Mouse (Mus musculus) heart, embryonic 11.5 days (tissue): Measurements from ENCODE around the gene Gda. TPM values are rescaled to one million over a fixed set of nuclear protein-coding genes. Genes with fewer than 3 reads are reported as not detected.

Experiments
- ATAC-seq: fragments of 200-750 bp; cut with Nextera tagmentation; replicated peaks from 2 replicates; pipeline ENCODE4 v1.8.0; 2017; ENCODE audit warnings: moderate library complexity; ENCODE audit not compliant: insufficient number of reproducible peaks, low FRiP score, low TSS enrichment
- H3K27ac ChIP-seq: fragments of 300-500 bp; sonication (generic); 2 replicates; pipeline ENCODE4 v1.5.1; 2014; ENCODE audit warnings: mild to moderate bottlenecking, low read depth, low read length
- H3K27me3 ChIP-seq: fragments of 300-500 bp; sonication (generic); 2 replicates; pipeline ENCODE4 v1.6.1; 2014; ENCODE audit warnings: mild to moderate bottlenecking, low read length, mixed read lengths; ENCODE audit not compliant: control insufficient read depth, insufficient read depth
- H3K36me3 ChIP-seq: fragments of 300-500 bp; sonication (generic); 2 replicates; pipeline ENCODE4 v1.6.1; 2014; ENCODE audit warnings: mild to moderate bottlenecking, low read length, moderate library complexity, mixed read lengths; ENCODE audit not compliant: control insufficient read depth, insufficient read depth
- H3K4me1 ChIP-seq: fragments of 300-500 bp; sonication (generic); 2 replicates; pipeline ENCODE4 v1.6.1; 2014; ENCODE audit warnings: low read length; ENCODE audit not compliant: control insufficient read depth, insufficient read depth
- H3K4me2 ChIP-seq: fragments of 300-500 bp; sonication (generic); 2 replicates; pipeline ENCODE4 v1.6.1; 2014; ENCODE audit warnings: mild to moderate bottlenecking, moderate library complexity
- H3K4me3 ChIP-seq: fragments of 300-500 bp; sonication (generic); 2 replicates; pipeline ENCODE4 v1.5.1; 2014; ENCODE audit warnings: low read depth, low read length
- H3K9ac ChIP-seq: fragments of 300-500 bp; sonication (generic); 2 replicates; pipeline ENCODE4 v1.6.1; 2014; ENCODE audit warnings: mild to moderate bottlenecking, low read depth, low read length, moderate library complexity
- H3K9me3 ChIP-seq: fragments of 300-500 bp; sonication (generic); replicated peaks from 2 replicates; pipeline ENCODE4 v1.6.1; 2016; ENCODE audit warnings: low read length; ENCODE audit not compliant: control insufficient read depth
- WGBS: fragments of 180-500 bp; shearing (Covaris S2); extraction: QIAGEN DNeasy Blood & Tissue Kit; methylation state at CpG from one replicate; pipeline ENCODE4 v1.1.7; 2014; ENCODE audit not compliant: insufficient replicate concordance; 5-methylcytosine and 5-hydroxymethylcytosine counted together
- polyA plus RNA-seq: library from polyadenylated mRNA; unstranded; fragments of >200 nt; fragmentation: Nextera tagmentation; extraction: Ambion mirVana; gene quantifications from 2 replicates; pipeline ENCODE4 v1.2.1, GENCODE M21; 2014

Gene Gda
- polyA plus RNA-seq, 1 experiment from 2014 or later, result not detected

DNA sequence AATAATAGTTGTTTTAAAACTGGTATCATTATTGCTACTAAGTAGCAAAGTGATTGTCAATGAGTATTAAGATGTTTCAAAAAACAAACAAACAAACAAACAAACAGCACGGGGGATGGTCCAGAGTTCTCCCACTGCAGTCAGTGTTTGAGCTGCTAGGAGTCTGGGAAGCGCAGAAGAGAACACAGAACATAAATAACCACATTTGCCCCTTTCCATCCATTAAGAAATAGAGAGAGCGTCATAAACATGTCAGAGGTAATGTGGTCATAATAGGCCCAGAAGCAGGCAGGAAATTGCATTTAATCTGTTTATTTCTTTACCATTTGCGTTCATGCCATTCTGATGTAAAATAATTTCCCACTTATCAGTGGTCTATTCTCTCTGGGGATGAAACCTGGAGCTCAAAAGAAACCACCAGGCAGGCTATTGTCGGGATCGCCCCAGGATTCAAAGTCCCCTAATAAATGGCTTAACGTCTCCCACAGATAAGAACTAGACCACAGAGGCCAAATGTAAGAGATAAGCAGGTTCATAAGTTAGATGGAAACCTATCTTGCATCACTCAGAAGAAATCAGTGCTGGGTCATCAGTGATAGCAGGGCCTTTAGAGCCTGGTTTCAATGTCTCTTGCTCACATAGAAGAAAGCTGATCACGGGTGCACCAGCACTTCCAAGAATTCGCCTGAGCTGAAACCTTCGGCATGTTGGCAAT is 20.7 kb upstream of the Gda start:
- 69% methylated on average over 10 of the region's 10 CpGs for WGBS
- Histone ChIP-seq H3K27me3 (no peaks in the 10 kb centered on the region), H3K9me3 (no peaks in the 10 kb centered on the region), H3K4me3 (no peak overlapping the region), H3K36me3 (no peaks in the 10 kb centered on the region), H3K27ac (no peak overlapping the region), H3K4me1 (no peaks in the 10 kb centered on the region), H3K9ac (no peak overlapping the region), H3K4me2 (no peak overlapping the region)
- ATAC-seq, result no peak

DNA sequence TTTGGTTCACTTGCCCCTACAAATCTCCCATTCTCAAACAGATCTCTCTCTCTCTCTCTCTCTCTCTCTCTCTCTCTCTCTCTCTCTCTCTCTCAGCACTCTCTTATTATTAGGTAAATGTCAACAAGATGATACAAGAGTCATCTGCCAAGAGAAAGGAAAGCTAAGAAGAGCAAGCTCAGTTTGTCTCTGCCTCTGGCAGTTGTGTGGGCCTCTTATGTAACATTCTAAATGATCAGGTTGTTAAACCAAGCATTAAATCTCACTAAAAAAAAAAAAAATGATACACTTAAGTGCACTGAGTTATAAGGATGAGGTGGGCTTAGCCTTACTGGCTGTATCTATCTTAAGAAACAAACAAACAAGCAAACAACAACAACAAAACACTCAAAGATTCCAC is 18.1 kb upstream of the Gda start:
- no peaks in the 10 kb centered on the region for H3K4me1 ChIP-seq
- H3K27me3 ChIP-seq, result no peaks in the 10 kb centered on the region
- H3K9ac ChIP-seq, result no peak overlapping the region
- no peak for ATAC-seq
- no peak overlapping the region for H3K27ac ChIP-seq
- no peak overlapping the region for H3K4me2 ChIP-seq
- H3K9me3 ChIP-seq, result no peaks in the 10 kb centered on the region
- no peaks in the 10 kb centered on the region for H3K36me3 ChIP-seq
- H3K4me3 ChIP-seq, result no peak overlapping the region

DNA sequence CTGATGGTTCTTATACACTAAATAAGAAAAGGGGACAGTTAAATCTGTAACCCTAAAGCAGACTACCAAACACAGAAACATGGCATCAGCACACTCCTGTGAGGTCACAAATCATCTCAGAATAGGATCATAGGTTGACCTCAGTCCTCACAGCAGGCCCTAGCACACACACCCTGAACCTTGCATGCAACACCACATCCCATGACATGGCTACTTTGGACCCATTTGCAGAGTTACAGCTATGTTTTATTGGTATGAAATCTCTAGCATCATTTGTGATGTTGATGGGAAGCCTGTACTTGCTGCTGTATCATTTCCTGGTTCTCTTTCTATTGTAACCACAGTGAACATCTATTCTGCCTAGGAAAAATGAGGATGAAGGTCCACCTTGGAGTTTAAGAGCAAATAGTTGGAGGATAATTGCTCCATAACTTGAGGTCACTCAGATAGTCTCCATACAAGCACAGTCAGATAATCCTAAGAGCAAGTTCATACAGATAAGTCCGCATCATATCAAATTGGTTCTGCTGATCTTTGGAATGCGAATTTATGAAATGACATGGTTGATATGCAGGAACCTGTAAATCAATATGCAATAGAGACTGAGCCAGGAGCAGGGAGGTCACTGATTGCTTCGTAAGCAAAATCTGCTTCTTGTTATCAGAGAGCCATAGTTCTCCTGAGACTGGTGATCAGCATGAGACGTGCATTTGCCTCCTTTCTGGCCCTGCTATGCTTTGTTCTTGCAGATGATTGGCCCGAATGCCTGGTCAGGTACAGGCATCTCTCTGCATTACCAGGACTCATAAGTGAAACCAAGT is 14.1 kb upstream of the Gda start:
- Histone ChIP-seq H3K4me1 (no peaks in the 10 kb centered on the region), H3K9me3 (no peaks in the 10 kb centered on the region), H3K27me3 (no peaks in the 10 kb centered on the region), H3K27ac (no peak overlapping the region), H3K4me2 (no peak overlapping the region), H3K9ac (no peak overlapping the region), H3K36me3 (no peaks in the 10 kb centered on the region), H3K4me3 (no peak overlapping the region)
- WGBS, result 75% methylated on average over 5 of the region's 5 CpGs
- no peak for ATAC-seq

DNA sequence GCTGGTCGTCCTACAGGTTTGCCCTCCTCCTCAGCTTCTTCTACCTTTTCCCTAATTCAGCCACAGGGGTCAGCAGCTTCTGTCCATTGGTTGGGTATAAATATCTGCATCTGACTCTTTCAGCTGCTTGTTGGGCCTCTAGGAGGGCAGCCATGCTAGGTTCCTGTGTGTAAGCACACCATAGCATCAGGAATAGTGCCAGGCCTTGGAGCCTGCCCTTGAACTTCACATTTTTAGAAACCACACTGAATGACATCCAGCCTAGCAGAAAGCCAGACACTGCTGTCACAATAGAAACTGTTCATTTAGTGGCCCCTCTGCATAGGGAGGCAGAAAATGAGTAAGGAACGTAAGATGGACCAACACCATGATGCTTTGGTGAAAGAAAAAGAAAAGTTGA is 8.9 kb upstream of the Gda start:
- Histone ChIP-seq H3K9ac (no peak overlapping the region), H3K4me1 (no peaks in the 10 kb centered on the region), H3K9me3 (no peaks in the 10 kb centered on the region), H3K27me3 (no peaks in the 10 kb centered on the region), H3K4me2 (no peak overlapping the region), H3K27ac (no peak overlapping the region), H3K4me3 (no peak overlapping the region), H3K36me3 (no peaks in the 10 kb centered on the region)
- no peak for ATAC-seq
- 64% methylated on average over 2 of the region's 2 CpGs for WGBS

DNA sequence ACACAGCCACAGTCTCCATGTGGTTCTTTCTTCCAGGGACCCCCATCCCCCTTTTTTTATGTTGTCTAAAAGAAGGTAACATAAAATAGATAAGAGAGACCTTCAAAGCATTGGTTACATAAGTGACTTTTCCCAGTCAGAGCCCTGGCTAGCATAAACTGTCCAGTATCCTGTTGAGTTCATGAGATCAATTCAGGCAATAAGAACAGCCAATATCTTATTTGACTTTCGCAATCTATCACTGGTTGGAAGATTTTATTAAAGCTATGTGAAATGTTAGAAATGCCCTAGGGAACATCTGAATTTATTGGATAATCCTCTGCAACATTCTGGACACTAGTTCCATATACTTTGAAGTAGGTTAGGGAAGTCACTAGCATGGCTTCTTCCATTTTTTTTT is 7.8 kb upstream of the Gda start:
- Histone ChIP-seq H3K27ac (no peak overlapping the region), H3K9ac (no peak overlapping the region), H3K4me3 (no peak overlapping the region), H3K4me2 (no peak overlapping the region), H3K36me3 (no peaks in the 10 kb centered on the region), H3K27me3 (no peaks in the 10 kb centered on the region), H3K4me1 (no peaks in the 10 kb centered on the region), H3K9me3 (no peaks in the 10 kb centered on the region)
- no peak for ATAC-seq
- 90% methylated on average over 1 of the region's 1 CpGs for WGBS

DNA sequence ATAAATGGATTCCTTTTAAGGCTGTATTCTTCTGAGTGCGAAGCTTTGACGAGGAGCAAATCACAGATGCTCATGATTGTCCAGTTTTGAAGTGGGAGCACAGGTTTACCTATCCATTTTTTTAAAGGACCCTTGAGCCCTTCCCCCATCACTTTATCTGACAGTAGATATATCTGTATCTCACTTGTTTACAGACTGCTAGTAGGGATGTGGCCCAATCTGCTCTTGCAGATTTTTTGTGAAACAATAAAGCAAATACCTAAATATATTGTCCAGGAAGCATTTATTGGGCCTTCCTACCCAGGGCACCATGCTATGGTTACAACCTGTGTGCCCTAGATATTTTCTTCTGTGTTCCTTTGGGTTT is 6.8 kb upstream of the Gda start:
- H3K4me2 ChIP-seq, result no peak overlapping the region
- no peak overlapping the region for H3K4me3 ChIP-seq
- H3K9ac ChIP-seq, result no peak overlapping the region
- no peaks in the 10 kb centered on the region for H3K36me3 ChIP-seq
- no peaks in the 10 kb centered on the region for H3K4me1 ChIP-seq
- no peak for ATAC-seq
- no peaks in the 10 kb centered on the region for H3K27me3 ChIP-seq
- H3K27ac ChIP-seq, result no peak overlapping the region
- 70% methylated on average over 2 of the region's 2 CpGs for WGBS
- no peaks in the 10 kb centered on the region for H3K9me3 ChIP-seq

DNA sequence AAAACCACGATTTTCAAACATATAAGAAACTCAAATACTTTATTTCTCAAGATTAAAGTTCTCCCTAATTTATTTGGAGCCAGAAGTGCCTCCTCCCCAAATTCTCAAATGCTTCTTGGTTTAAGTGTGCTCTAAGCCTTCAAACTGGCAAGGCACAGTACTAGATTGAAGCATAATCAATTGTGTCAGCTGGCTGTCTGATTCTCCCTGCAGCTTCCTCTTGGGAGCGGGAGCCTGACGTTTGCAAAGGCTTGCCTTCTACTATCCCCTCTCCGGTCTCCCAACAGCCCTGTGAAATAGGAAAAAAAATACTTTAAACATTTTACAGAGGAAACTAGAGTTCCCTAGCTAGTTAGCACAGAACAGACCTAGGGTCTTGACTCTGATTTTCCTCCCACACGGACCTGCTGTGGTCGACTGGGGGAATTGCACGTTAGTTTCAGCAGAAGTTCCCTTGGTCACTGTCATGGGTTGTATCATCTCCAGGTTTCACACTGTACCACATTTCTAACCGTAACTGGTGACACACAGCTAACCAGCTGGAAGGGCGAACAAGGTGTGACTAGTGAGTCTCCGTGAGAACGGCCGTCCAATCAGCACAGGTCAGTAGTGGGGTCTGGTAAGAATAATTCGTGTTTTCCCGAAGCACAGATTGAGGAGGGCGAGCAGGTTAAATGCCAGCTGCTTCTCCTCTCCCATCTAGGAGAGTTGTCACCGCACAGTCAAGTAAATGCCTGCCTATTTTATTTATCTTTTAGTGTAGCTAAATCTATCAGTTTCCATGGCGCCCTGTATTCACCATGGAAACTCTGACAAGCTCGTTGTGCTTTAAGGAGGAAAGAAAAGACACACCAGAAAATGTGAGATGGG is 6.2 kb upstream of the Gda start:
- Histone ChIP-seq H3K4me3 (no peak overlapping the region), H3K27ac (no peak overlapping the region), H3K9ac (no peak overlapping the region), H3K4me1 (no peaks in the 10 kb centered on the region), H3K36me3 (no peaks in the 10 kb centered on the region), H3K27me3 (no peaks in the 10 kb centered on the region), H3K4me2 (no peak overlapping the region), H3K9me3 (no peaks in the 10 kb centered on the region)
- ATAC-seq, result no peak
- WGBS, result 62% methylated on average over 18 of the region's 18 CpGs

DNA sequence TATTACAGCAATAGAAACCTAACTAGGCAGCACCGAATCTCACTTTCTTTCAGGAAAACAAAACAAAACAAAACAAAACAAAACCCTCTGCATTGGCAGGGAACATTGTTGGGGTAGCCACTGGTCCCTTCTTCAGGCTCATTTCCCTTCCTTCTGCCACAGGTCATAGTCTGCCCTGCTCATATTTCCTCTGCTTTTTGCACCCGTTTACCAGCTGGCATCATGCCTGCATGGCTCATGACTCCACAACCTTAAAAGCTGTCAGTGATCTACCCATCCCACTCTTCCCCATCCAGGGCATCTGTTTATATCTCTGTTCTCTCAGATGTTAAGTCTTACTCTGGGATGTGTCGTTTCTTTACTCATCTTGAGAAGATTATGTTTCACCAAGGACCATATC is 5.3 kb upstream of the Gda start:
- Histone ChIP-seq H3K36me3 (no peaks in the 10 kb centered on the region), H3K4me2 (no peak overlapping the region), H3K27me3 (no peaks in the 10 kb centered on the region), H3K27ac (no peak overlapping the region), H3K9me3 (no peaks in the 10 kb centered on the region), H3K4me3 (no peak overlapping the region), H3K4me1 (no peaks in the 10 kb centered on the region), H3K9ac (no peak overlapping the region)
- ATAC-seq, result no peak
- 55% methylated on average over 3 of the region's 3 CpGs for WGBS
